Mouse (Mus musculus): ENCODE measurements around the gene Map4k4. TPM values are rescaled to one million over a fixed set of nuclear protein-coding genes. Genes with fewer than 3 reads are reported as not detected.

Map4k4 gene
- polyA plus RNA-seq, 1 experiment from 2014 or later = 42.8 TPM

- ATAC-seq (ENCODE audit: insufficient number of reproducible peaks, insufficient read depth, low FRiP score, low TSS enrichment, low read depth) = no peak
- no peaks in the 10 kb centered on the region for H3K9me3 ChIP-seq
- peaks cover 85% of the 10 kb centered on the region for H3K36me3 ChIP-seq
- peaks cover 15% of the 10 kb centered on the region; the same call in 1 of the 2 replicates for H3K4me1 ChIP-seq
- no peak overlapping the region; the same call in 1 of the 2 replicates for H3K27ac ChIP-seq
- no peak overlapping the region for H3K4me2 ChIP-seq
- no peaks in the 10 kb centered on the region for H3K27me3 ChIP-seq
- no peak overlapping the region for H3K4me3 ChIP-seq
- H3K9ac ChIP-seq = no peak overlapping the region
- 74% methylated on average over 13 of the region's 13 CpGs for WGBS
Observed at GRCm38 (mm10) chr1:39982727-39983487, 82.2 kb downstream of the Map4k4 start.

GRCm38 (mm10) chr1:39984331-39984730 lies 83.6 kb downstream of the Map4k4 start:
- Histone ChIP-seq H3K27me3 (no peaks in the 10 kb centered on the region), H3K4me3 (no peak overlapping the region), H3K4me1 (peaks cover 12% of the 10 kb centered on the region; the same call in 1 of the 2 replicates), H3K27ac (no peak overlapping the region), H3K36me3 (peaks cover 84% of the 10 kb centered on the region), H3K4me2 (no peak overlapping the region), H3K9ac (no peak overlapping the region), H3K9me3 (no peaks in the 10 kb centered on the region)
- WGBS = 83% methylated on average over 9 of the region's 9 CpGs
- no peak for ATAC-seq (ENCODE audit: insufficient number of reproducible peaks, insufficient read depth, low FRiP score, low TSS enrichment, low read depth)

GRCm38 (mm10) chr1:39986820-39987219 lies 86.1 kb downstream of the Map4k4 start:
- WGBS = 88% methylated on average over 9 of the region's 9 CpGs

GRCm38 (mm10) chr1:39988841-39989240 lies 88.1 kb downstream of the Map4k4 start:
- WGBS = 82% methylated on average over 12 of the region's 12 CpGs
- H3K4me3 ChIP-seq = no peak overlapping the region
- no peaks in the 10 kb centered on the region for H3K27me3 ChIP-seq
- no peak for ATAC-seq (ENCODE audit: insufficient number of reproducible peaks, insufficient read depth, low FRiP score, low TSS enrichment, low read depth)
- no peak overlapping the region for H3K27ac ChIP-seq
- H3K9me3 ChIP-seq = no peaks in the 10 kb centered on the region
- no peaks in the 10 kb centered on the region for H3K4me1 ChIP-seq
- no peak overlapping the region for H3K4me2 ChIP-seq
- peaks cover 87% of the 10 kb centered on the region for H3K36me3 ChIP-seq
- no peak overlapping the region for H3K9ac ChIP-seq

More at GRCm38 (mm10) chr1:39986820-39987219, 86.1 kb downstream of the Map4k4 start:
- no peak overlapping the region for H3K27ac ChIP-seq
- no peak overlapping the region for H3K9ac ChIP-seq
- H3K27me3 ChIP-seq = no peaks in the 10 kb centered on the region
- no peak overlapping the region for H3K4me3 ChIP-seq
- H3K4me2 ChIP-seq = no peak overlapping the region
- H3K9me3 ChIP-seq = no peaks in the 10 kb centered on the region
- 0 out of 2 replicates have a peak, but pooled peaks cover 3% of the 10 kb centered on the region for H3K4me1 ChIP-seq
- H3K36me3 ChIP-seq = peaks cover 83% of the 10 kb centered on the region
- no peak for ATAC-seq (ENCODE audit: insufficient number of reproducible peaks, insufficient read depth, low FRiP score, low TSS enrichment, low read depth)

GRCm38 (mm10) chr1:39990041-39990440 lies 89.3 kb downstream of the Map4k4 start:
- Histone ChIP-seq H3K36me3 (peaks cover 90% of the 10 kb centered on the region), H3K4me3 (no peak overlapping the region), H3K4me2 (no peak overlapping the region), H3K4me1 (0 out of 2 replicates have a peak, but pooled peaks cover 5% of the 10 kb centered on the region), H3K9me3 (no peaks in the 10 kb centered on the region), H3K27me3 (no peaks in the 10 kb centered on the region), H3K27ac (no peak overlapping the region), H3K9ac (0 out of 2 replicates have a peak overlapping the region, but pooled peaks have one; percentile 27)
- ATAC-seq (ENCODE audit: insufficient number of reproducible peaks, insufficient read depth, low FRiP score, low TSS enrichment, low read depth) = no peak
- 89% methylated on average over 9 of the region's 9 CpGs for WGBS

GRCm38 (mm10) chr1:39993921-39994320 lies 93.2 kb downstream of the Map4k4 start:
- H3K4me3 ChIP-seq = no peak overlapping the region
- H3K27ac ChIP-seq = no peak overlapping the region
- H3K36me3 ChIP-seq = peaks cover 92% of the 10 kb centered on the region
- H3K4me1 ChIP-seq = 0 out of 2 replicates have a peak, but pooled peaks cover 7% of the 10 kb centered on the region
- 84% methylated on average over 7 of the region's 7 CpGs for WGBS
- H3K9ac ChIP-seq = no peak overlapping the region
- no peaks in the 10 kb centered on the region for H3K27me3 ChIP-seq
- no peak for ATAC-seq (ENCODE audit: insufficient number of reproducible peaks, insufficient read depth, low FRiP score, low TSS enrichment, low read depth)
- H3K9me3 ChIP-seq = no peaks in the 10 kb centered on the region
- H3K4me2 ChIP-seq = no peak overlapping the region

- Histone ChIP-seq H3K27me3 (no peaks in the 10 kb centered on the region), H3K9ac (no peak overlapping the region), H3K4me1 (peaks cover 11% of the 10 kb centered on the region; the same call in 1 of the 2 replicates), H3K4me3 (no peak overlapping the region), H3K27ac (no peak overlapping the region), H3K9me3 (no peaks in the 10 kb centered on the region), H3K4me2 (no peak overlapping the region), H3K36me3 (peaks cover 91% of the 10 kb centered on the region)
- ATAC-seq (ENCODE audit: insufficient number of reproducible peaks, insufficient read depth, low FRiP score, low TSS enrichment, low read depth) = no peak
- WGBS = 87% methylated on average over 2 of the region's 2 CpGs
Observed at GRCm38 (mm10) chr1:39995593-39995992, 94.9 kb downstream of the Map4k4 start.

- no peak overlapping the region for H3K4me3 ChIP-seq
- no peaks in the 10 kb centered on the region for H3K27me3 ChIP-seq
- H3K9ac ChIP-seq = no peak overlapping the region
- H3K4me1 ChIP-seq = peaks cover 13% of the 10 kb centered on the region; the same call in 1 of the 2 replicates
- ATAC-seq (ENCODE audit: insufficient number of reproducible peaks, insufficient read depth, low FRiP score, low TSS enrichment, low read depth) = no peak
- H3K36me3 ChIP-seq = peaks cover 90% of the 10 kb centered on the region
- no peak overlapping the region; the same call in 1 of the 2 replicates for H3K27ac ChIP-seq
- WGBS = 81% methylated on average over 16 of the region's 16 CpGs
- H3K4me2 ChIP-seq = no peak overlapping the region
- no peaks in the 10 kb centered on the region for H3K9me3 ChIP-seq
Observed at GRCm38 (mm10) chr1:40000476-40000875, 99.8 kb downstream of the Map4k4 start.

GRCm38 (mm10) chr1:40000899-40001298 lies 100.2 kb downstream of the Map4k4 start:
- no peak overlapping the region for H3K27ac ChIP-seq
- H3K4me3 ChIP-seq = no peak overlapping the region
- 76% methylated on average over 5 of the region's 5 CpGs for WGBS
- H3K27me3 ChIP-seq = no peaks in the 10 kb centered on the region
- no peak for ATAC-seq (ENCODE audit: insufficient number of reproducible peaks, insufficient read depth, low FRiP score, low TSS enrichment, low read depth)
- H3K9me3 ChIP-seq = no peaks in the 10 kb centered on the region
- H3K9ac ChIP-seq = no peak overlapping the region
- H3K4me1 ChIP-seq = peaks cover 13% of the 10 kb centered on the region; the same call in 1 of the 2 replicates
- no peak overlapping the region for H3K4me2 ChIP-seq
- peaks cover 90% of the 10 kb centered on the region for H3K36me3 ChIP-seq

GRCm38 (mm10) chr1:40002129-40002727 lies 101.5 kb downstream of the Map4k4 start:
- H3K4me3 ChIP-seq = no peak overlapping the region
- H3K27ac ChIP-seq = no peak overlapping the region
- peaks cover 13% of the 10 kb centered on the region; the same call in 1 of the 2 replicates for H3K4me1 ChIP-seq
- H3K36me3 ChIP-seq = peaks cover 90% of the 10 kb centered on the region
- H3K9me3 ChIP-seq = no peaks in the 10 kb centered on the region
- no peak overlapping the region for H3K9ac ChIP-seq
- no peak for ATAC-seq (ENCODE audit: insufficient number of reproducible peaks, insufficient read depth, low FRiP score, low TSS enrichment, low read depth)
- no peaks in the 10 kb centered on the region for H3K27me3 ChIP-seq
- 68% methylated on average over 4 of the region's 4 CpGs for WGBS
- H3K4me2 ChIP-seq = no peak overlapping the region

GRCm38 (mm10) chr1:40006043-40006651 lies 105.4 kb downstream of the Map4k4 start:
- no peak for ATAC-seq (ENCODE audit: insufficient number of reproducible peaks, insufficient read depth, low FRiP score, low TSS enrichment, low read depth)
- no peaks in the 10 kb centered on the region for H3K27me3 ChIP-seq
- no peak overlapping the region for H3K4me2 ChIP-seq
- peaks cover 6% of the 10 kb centered on the region; the same call in 1 of the 2 replicates for H3K4me1 ChIP-seq
- H3K4me3 ChIP-seq = no peak overlapping the region
- H3K9ac ChIP-seq = no peak overlapping the region
- no peak overlapping the region for H3K27ac ChIP-seq
- H3K36me3 ChIP-seq = peaks cover 94% of the 10 kb centered on the region
- H3K9me3 ChIP-seq = no peaks in the 10 kb centered on the region
- WGBS = 97% methylated on average over 4 of the region's 4 CpGs
